Mouse (Mus musculus): Measurements from ENCODE around the gene Cpm. TPM values are rescaled to one million over a fixed set of nuclear protein-coding genes. Genes with fewer than 3 reads are reported as not detected.
"Not testable (repeated sequence)": the region's sequence is repeated elsewhere in the genome, so short reads cannot be mapped to it uniquely, and the experiment has no call there.

Cpm gene
- total RNA-seq, 1 experiment from 2014 or later: 1.4 TPM

DNA sequence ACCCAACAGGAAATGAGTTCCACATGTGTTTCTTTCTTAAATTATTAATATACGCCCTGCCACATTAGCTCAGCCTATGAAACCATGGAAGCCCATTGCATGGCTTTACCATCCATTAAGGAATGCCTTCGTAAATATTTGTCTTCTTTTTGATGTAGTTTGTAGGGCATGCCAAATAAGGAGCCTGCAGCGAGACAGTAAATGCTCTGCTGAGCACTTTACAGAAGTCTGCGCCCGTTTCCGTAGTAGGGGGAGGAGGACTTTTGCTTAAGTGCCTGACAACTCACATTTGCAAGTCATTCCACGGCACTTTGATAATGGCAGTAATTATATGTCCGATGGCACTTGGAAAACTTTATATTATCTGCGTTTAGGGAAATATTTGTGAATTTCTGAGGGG is 37.5 kb upstream of the Cpm start:
- ATAC-seq (replicated peaks in 1 of 2; ENCODE audit: insufficient read depth in 1 of 2, low FRiP score in 2 of 2, low TSS enrichment in 1 of 2, low read depth in 1 of 2, poor library complexity in 2 of 2, severe bottlenecking in 2 of 2): no peak

DNA sequence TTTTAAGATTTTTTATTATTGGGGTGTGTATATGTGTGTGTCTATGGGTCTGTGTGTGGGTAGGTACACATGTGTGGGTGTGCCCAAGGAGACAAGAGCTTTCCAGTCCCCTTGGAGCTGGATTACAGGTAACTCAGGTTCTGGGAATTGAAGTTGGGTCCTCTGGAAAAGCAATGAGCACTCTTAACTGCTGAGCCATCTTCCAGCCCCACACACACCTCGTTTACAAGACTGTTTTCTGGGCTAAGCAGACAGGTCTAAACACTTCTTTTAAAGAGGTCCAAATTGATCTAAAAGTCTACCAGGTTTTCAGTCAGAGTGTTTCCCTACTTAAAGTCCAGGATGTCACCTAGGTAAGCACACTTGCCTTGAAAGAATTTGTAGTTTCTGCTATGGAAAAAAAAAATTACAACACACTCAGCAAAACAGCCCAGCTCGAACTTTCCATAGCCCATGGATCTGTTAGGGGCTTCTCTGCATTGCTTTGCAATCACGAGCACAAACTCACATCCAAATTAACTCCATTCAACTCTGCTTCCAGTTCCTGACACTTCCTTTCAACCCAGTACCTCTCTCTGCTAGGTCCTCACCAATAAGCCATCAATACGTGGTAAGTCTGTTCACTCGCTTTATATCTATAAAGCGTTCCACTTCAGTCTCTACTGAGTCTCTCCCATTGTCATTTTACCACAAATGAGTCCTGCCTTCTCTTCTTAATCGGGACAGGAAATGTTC is 36.8 kb upstream of the Cpm start:
- no peak for ATAC-seq (replicated peaks in 1 of 2; ENCODE audit: insufficient read depth in 1 of 2, low FRiP score in 2 of 2, low TSS enrichment in 1 of 2, low read depth in 1 of 2, poor library complexity in 2 of 2, severe bottlenecking in 2 of 2)

- no peak for ATAC-seq (replicated peaks in 1 of 2; ENCODE audit: insufficient read depth in 1 of 2, low FRiP score in 2 of 2, low TSS enrichment in 1 of 2, low read depth in 1 of 2, poor library complexity in 2 of 2, severe bottlenecking in 2 of 2)
Measured at GRCm38 (mm10) chr10:117593041-117593570, 36.2 kb upstream of the Cpm start.

- no peak for ATAC-seq (replicated peaks in 1 of 2; ENCODE audit: insufficient read depth in 1 of 2, low FRiP score in 2 of 2, low TSS enrichment in 1 of 2, low read depth in 1 of 2, poor library complexity in 2 of 2, severe bottlenecking in 2 of 2)
Measured at GRCm38 (mm10) chr10:117593857-117594256, 35.4 kb upstream of the Cpm start.

GRCm38 (mm10) chr10:117594291-117594850 is 34.9 kb upstream of the Cpm start:
- no peak for ATAC-seq (replicated peaks in 1 of 2; ENCODE audit: insufficient read depth in 1 of 2, low FRiP score in 2 of 2, low TSS enrichment in 1 of 2, low read depth in 1 of 2, poor library complexity in 2 of 2, severe bottlenecking in 2 of 2)

GRCm38 (mm10) chr10:117594913-117595312 is 34.4 kb upstream of the Cpm start:
- ATAC-seq (replicated peaks in 1 of 2; ENCODE audit: insufficient read depth in 1 of 2, low FRiP score in 2 of 2, low TSS enrichment in 1 of 2, low read depth in 1 of 2, poor library complexity in 2 of 2, severe bottlenecking in 2 of 2): no peak

DNA sequence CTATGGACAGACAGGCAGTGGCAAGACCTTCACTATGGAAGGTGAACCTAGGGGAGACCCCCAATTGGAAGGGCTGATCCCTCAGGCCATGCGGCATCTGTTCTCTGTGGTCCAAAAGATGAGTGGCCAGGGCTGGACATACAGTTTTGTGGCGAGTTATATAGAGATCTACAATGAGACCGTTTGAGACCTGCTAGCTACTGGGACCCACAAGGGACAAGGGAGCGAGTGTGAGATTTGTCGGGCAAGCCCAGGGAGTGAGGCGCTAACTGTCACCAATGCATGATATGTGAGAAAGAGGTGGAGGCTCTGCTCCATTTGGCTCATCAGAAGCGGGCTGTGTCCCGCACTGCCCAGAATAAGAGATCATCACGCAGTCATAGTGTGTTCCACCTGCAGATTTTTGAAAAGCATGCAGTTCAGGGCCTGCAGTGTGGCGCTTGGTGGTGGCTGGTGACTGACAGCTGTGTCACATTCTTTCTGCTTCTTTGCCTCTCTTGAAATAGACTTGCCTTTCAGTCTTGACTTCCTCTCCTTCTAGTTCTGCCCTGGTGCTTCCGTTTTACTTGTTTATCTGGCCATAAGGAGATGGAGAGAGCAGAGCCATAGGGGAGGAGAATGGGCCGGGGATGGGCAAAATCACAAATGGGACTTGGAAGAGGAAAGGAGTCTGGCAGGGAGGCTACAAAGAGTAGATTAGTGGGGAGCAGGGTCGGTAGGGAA is 33.7 kb upstream of the Cpm start:
- ATAC-seq (replicated peaks in 1 of 2; ENCODE audit: insufficient read depth in 1 of 2, low FRiP score in 2 of 2, low TSS enrichment in 1 of 2, low read depth in 1 of 2, poor library complexity in 2 of 2, severe bottlenecking in 2 of 2): peak; percentile 32 to 36

- no peak for ATAC-seq (replicated peaks in 1 of 2; ENCODE audit: insufficient read depth in 1 of 2, low FRiP score in 2 of 2, low TSS enrichment in 1 of 2, low read depth in 1 of 2, poor library complexity in 2 of 2, severe bottlenecking in 2 of 2)
Measured at GRCm38 (mm10) chr10:117596165-117596735, 33.0 kb upstream of the Cpm start.

DNA sequence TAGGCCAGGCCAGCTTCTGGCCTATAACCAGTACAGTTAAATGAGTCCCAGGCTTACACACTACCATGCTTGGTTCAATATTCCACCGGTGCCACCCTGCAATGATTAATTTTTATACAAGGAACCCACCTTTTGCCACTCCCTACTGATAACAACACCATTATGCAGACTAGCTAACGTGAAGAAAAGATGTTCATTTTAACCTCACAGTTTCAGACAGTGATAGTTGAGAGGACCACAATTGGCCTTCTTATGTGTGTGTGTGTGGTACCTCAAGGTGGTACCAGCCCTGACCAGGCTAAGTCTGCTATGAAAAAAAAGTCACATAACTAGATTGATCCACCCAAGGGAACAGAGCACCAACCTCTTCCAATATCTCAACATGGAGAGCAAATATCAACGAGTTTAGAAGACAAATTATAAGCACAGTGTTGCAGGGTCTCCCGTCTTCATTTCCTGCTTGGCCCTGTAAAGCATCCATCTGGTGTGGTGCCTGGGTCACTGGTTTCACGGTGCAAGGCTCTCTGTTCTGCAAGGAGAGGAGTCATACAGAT is 32.5 kb upstream of the Cpm start:
- no peak for ATAC-seq (replicated peaks in 1 of 2; ENCODE audit: insufficient read depth in 1 of 2, low FRiP score in 2 of 2, low TSS enrichment in 1 of 2, low read depth in 1 of 2, poor library complexity in 2 of 2, severe bottlenecking in 2 of 2)

GRCm38 (mm10) chr10:117597371-117598265 is 31.7 kb upstream of the Cpm start:
- not testable (repeated sequence) for ATAC-seq (replicated peaks in 1 of 2; ENCODE audit: insufficient read depth in 1 of 2, low FRiP score in 2 of 2, low TSS enrichment in 1 of 2, low read depth in 1 of 2, poor library complexity in 2 of 2, severe bottlenecking in 2 of 2)

DNA sequence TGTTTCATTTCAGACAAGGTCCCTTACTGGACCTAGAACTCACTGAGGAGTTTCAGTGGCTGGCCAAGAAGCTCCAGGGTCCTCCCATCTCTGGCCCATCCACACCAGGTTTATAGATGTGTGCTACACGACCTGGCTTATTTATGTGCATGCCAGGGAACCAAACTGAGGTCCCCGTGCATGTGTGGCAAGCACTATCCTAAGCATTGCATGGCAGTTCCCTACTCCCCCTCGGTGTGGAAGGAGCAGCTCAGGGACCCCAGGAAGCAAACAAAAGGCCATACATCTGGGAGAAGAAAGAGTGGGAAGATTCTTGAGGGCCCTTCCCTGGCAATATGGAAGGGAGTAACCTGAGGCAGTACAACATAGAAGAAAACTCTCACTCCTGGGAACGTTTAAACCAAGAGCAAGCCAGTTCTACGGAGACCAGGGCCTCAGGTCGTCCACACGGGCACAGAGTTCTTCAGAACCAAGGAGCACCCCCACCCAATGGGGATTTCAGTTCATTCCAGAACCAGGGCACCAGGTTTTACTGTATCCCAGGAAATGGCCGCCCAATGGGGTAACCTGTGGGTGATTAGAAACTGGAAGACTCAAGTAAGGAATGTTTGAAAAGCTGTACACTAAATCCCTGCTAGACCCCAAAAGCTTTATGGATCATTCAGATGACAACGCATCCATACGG is 30.9 kb upstream of the Cpm start:
- ATAC-seq (replicated peaks in 1 of 2; ENCODE audit: insufficient read depth in 1 of 2, low FRiP score in 2 of 2, low TSS enrichment in 1 of 2, low read depth in 1 of 2, poor library complexity in 2 of 2, severe bottlenecking in 2 of 2): no peak

DNA sequence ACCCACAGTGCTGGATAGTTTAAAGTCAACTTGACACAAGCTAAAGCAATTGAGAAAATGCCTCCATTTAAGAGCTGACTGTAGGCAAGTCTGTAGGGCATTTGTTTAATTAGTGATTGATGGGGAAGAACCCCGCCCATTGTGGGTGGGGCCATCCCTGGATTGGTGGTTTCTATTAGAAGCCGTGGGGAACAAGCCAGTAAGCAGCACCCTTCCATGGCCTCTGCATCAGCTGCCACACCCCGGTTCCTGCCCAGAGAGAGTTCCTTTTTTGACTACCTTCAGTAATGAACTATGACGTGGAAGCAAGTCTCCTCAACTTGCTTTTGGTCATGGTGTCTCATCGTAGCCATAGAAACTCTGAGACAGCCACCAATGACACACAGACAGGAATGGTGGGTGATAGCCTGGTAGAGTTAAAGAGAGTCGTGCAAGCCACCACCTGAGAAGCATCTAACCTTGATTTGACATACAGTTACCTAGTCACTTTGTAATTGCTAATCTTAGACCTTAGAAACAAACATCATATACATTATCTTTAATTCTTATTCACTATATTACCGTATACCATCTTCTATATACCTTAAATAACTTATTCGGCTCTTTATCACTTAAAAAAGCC is 30.2 kb upstream of the Cpm start:
- ATAC-seq (replicated peaks in 1 of 2; ENCODE audit: insufficient read depth in 1 of 2, low FRiP score in 2 of 2, low TSS enrichment in 1 of 2, low read depth in 1 of 2, poor library complexity in 2 of 2, severe bottlenecking in 2 of 2): not testable (repeated sequence)

DNA sequence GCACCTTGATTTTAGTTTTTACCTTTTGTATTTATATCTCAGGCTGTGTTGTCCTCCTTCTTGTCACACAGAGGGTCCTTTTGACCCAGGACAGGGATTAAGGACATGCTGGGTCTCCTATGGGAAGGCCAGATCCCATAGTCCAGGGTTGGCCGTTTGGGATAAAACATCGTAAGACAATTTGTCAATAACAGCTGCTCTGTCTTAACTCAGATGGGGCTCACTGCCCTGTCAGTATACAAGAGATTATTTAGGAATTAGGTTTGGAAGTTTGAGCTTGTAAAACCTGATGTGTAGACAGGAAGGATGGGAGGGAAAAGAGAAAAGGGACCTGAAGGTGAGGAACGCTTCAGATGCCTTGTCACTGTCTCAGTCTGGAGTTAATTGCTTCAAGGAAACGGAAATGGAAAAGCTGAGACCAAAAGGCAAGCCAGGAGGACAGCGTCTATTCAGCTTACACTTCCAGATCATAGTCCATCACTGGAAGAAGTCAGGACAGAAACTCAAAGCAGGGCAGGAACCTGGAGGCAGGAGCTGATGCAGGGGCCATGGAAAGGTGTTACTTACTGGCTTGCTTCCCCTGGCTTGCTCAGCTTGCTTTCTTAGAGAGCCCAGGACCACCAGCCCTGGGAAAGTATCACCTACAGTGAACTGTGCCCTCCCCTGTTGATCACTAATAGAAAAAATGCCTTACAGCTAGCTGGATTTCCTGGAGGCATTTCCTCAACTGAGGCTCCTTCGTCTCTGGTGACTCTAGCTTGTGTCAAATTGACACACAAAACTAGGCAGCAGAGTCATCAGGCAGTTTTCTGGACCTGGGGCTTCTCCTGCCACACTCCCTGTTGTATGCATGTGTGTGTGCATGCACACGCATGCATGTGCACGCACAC is 27.9 kb upstream of the Cpm start:
- ATAC-seq (replicated peaks in 1 of 2; ENCODE audit: insufficient read depth in 1 of 2, low FRiP score in 2 of 2, low TSS enrichment in 1 of 2, low read depth in 1 of 2, poor library complexity in 2 of 2, severe bottlenecking in 2 of 2): no peak

- no peak for ATAC-seq (replicated peaks in 1 of 2; ENCODE audit: insufficient read depth in 1 of 2, low FRiP score in 2 of 2, low TSS enrichment in 1 of 2, low read depth in 1 of 2, poor library complexity in 2 of 2, severe bottlenecking in 2 of 2)
Measured at GRCm38 (mm10) chr10:117602325-117603129, 26.8 kb upstream of the Cpm start.

Data from hematopoietic stem cell, adult 5-6 weeks (primary cell).